Mouse (Mus musculus) colon, adult 2 months (tissue): ENCODE measurements around the gene Hexb. TPM values are rescaled to one million over a fixed set of nuclear protein-coding genes. Genes with fewer than 3 reads are reported as not detected.

ENCODE experiments used
- polyA plus RNA-seq: library from polyadenylated mRNA; depleted of rRNA; stranded (reverse); fragments of >200 nt; gene quantifications from 2 replicates; pipeline ENCODE4 v1.2.3, GENCODE M21; 2012; rRNA removed

The Hexb gene
- 279 and 322 TPM in 2 replicates for polyA plus RNA-seq

GRCm38 (mm10) chr13:97197932-97198562 lies at the start of gene Hexb:
Hexb (minus strand) TSS chr13:97198357.

DNA sequence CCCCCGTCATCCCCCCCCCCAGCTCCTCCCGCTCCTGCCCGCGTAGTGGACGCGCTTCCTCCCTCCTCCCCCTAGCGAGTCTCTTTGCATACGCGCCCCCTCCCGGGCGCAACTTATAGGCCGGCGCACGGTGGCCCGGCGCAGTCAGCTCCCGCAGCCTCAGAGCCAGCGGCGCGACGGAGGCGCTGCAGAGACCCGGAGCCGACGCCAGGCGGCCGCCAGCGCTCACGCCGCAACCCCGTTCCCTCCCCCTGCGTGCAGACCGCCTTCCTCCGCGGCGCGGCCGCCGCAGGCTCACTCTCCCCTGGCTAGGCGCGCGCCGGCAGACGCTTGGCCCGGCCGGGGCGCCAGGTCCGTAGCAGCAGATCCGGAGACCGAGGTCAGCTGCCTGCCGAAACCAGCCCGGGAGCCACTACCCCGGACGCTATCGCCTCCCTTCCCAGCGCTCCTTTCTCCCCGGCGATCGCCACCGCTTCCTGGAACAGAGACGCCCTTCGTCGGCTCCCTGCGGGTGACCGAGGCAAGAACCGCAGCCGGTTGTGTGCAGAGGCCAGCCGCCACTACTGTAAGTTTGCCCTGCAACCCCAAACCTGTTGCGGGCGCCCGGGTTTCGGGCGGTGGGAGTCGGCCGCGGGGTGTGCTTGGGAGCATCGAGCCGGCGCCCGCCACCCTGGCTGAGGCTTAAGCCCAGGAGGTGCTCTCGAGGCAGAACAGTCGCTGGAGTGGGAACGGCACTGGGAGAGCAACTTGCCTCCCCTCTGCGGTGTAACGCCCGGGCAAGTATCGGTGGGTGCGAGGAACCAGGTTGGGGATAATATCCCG lies 43.0 kb upstream of the Hexb start, which contains the start of gene Enc1:
Gene Enc1 (plus strand): TSS at position 141 of the 822 bp plus-strand sequence.

GRCm38 (mm10) chr13:97137466-97138400 lies 60.4 kb downstream of the Hexb start, which contains the start of the genes Gfm2 and Nsa2:
Gfm2 (plus strand) TSS chr13:97137937.
Nsa2 (minus strand) TSS chr13:97137937.

Other genes starting within 250 kb of the Hexb start
- not detected in 2 replicates for gene 1700029F12Rik, start 164.0 kb downstream of the Hexb start, polyA plus RNA-seq
- gene Fam169a, start 131.1 kb downstream of the Hexb start, polyA plus RNA-seq, result not detected in 2 replicates
- gene Gm6169, start 99.1 kb downstream of the Hexb start, polyA plus RNA-seq, result 4.5 and 4.7 TPM in 2 replicates
- gene Gfm2, start 60.4 kb downstream of the Hexb start, polyA plus RNA-seq, result 19.6 and 22.5 TPM in 2 replicates
- 16.3 and 21.4 TPM in 2 replicates for gene Nsa2, start 60.4 kb downstream of the Hexb start, polyA plus RNA-seq
- gene Enc1, start 42.7 kb upstream of the Hexb start, polyA plus RNA-seq, result 5.8 and 6.7 TPM in 2 replicates